Mouse (Mus musculus): ENCODE measurements around the gene Usp17lb. TPM values are rescaled to one million over a fixed set of nuclear protein-coding genes. Genes with fewer than 3 reads are reported as not detected.

The Usp17lb gene
- polyA plus RNA-seq, 1 experiment from 2014 or later = not detected

Other genes starting within 250 kb of the Usp17lb start
- 0.16 and 0.29 TPM in 2 replicates for gene Olfr655, start 240.8 kb downstream of the Usp17lb start, polyA plus RNA-seq (2015; fragmentation: Nextera tagmentation; extraction: Ambion mirVana)
- gene Olfr656, start 228.6 kb downstream of the Usp17lb start, polyA plus RNA-seq (2015; fragmentation: Nextera tagmentation; extraction: Ambion mirVana) = 0.05 TPM in 1 of 2 replicates, not detected in the other
- gene Olfr657, start 217.8 kb downstream of the Usp17lb start, polyA plus RNA-seq (2015; fragmentation: Nextera tagmentation; extraction: Ambion mirVana) = not detected in 2 replicates
- 0.12 TPM in 1 of 2 replicates, not detected in the other for gene Olfr658, start 195.3 kb downstream of the Usp17lb start, polyA plus RNA-seq (2015; fragmentation: Nextera tagmentation; extraction: Ambion mirVana)
- gene Olfr659, start 175.8 kb downstream of the Usp17lb start, polyA plus RNA-seq (2015; fragmentation: Nextera tagmentation; extraction: Ambion mirVana) = 0.22 and 0.37 TPM in 2 replicates
- gene Olfr661, start 156.1 kb downstream of the Usp17lb start, polyA plus RNA-seq (2015; fragmentation: Nextera tagmentation; extraction: Ambion mirVana) = 0.11 and 0.12 TPM in 2 replicates
- not detected in 2 replicates for gene Usp17le, start 65.1 kb downstream of the Usp17lb start, polyA plus RNA-seq (2015; fragmentation: Nextera tagmentation; extraction: Ambion mirVana)
- gene Usp17la, start 14.4 kb upstream of the Usp17lb start, polyA plus RNA-seq (2015; fragmentation: Nextera tagmentation; extraction: Ambion mirVana) = 0.12 TPM in 1 of 2 replicates, not detected in the other
- 0.20 TPM in 1 of 2 replicates, not detected in the other for gene Olfr665, start 35.4 kb upstream of the Usp17lb start, polyA plus RNA-seq (2015; fragmentation: Nextera tagmentation; extraction: Ambion mirVana)
- 0.22 and 0.89 TPM in 2 replicates for gene Olfr666, start 53.3 kb upstream of the Usp17lb start, polyA plus RNA-seq (2015; fragmentation: Nextera tagmentation; extraction: Ambion mirVana)
- not detected in 2 replicates for gene Olfr667, start 78.9 kb upstream of the Usp17lb start, polyA plus RNA-seq (2015; fragmentation: Nextera tagmentation; extraction: Ambion mirVana)
- not detected in 2 replicates for gene Olfr668, start 85.5 kb upstream of the Usp17lb start, polyA plus RNA-seq (2015; fragmentation: Nextera tagmentation; extraction: Ambion mirVana)
- 0.23 and 0.50 TPM in 2 replicates for gene Olfr669, start 91.6 kb upstream of the Usp17lb start, polyA plus RNA-seq (2015; fragmentation: Nextera tagmentation; extraction: Ambion mirVana)
- gene Olfr670, start 120.0 kb upstream of the Usp17lb start, polyA plus RNA-seq (2015; fragmentation: Nextera tagmentation; extraction: Ambion mirVana) = not detected in 2 replicates
- 0.08 and 0.22 TPM in 2 replicates for gene Olfr671, start 136.5 kb upstream of the Usp17lb start, polyA plus RNA-seq (2015; fragmentation: Nextera tagmentation; extraction: Ambion mirVana)
- gene Olfr672, start 159.4 kb upstream of the Usp17lb start, polyA plus RNA-seq (2015; fragmentation: Nextera tagmentation; extraction: Ambion mirVana) = 0.51 and 1.5 TPM in 2 replicates
- not detected in 2 replicates for gene Olfr675, start 185.9 kb upstream of the Usp17lb start, polyA plus RNA-seq (2015; fragmentation: Nextera tagmentation; extraction: Ambion mirVana)
- gene Olfr676, start 190.1 kb upstream of the Usp17lb start, polyA plus RNA-seq (2015; fragmentation: Nextera tagmentation; extraction: Ambion mirVana) = not detected in 2 replicates
- gene Olfr677, start 208.8 kb upstream of the Usp17lb start, polyA plus RNA-seq (2015; fragmentation: Nextera tagmentation; extraction: Ambion mirVana) = 0.47 TPM in 1 of 2 replicates, not detected in the other
- gene Olfr678, start 221.9 kb upstream of the Usp17lb start, polyA plus RNA-seq (2015; fragmentation: Nextera tagmentation; extraction: Ambion mirVana) = not detected in 2 replicates
- gene Olfr679, start 238.6 kb upstream of the Usp17lb start, polyA plus RNA-seq (2015; fragmentation: Nextera tagmentation; extraction: Ambion mirVana) = 0.04 and 0.21 TPM in 2 replicates

Data from embryonic facial prominence, embryonic 15.5 days (tissue).